Mouse (Mus musculus): ENCODE data around the gene Actc1. TPM values are rescaled to one million over a fixed set of nuclear protein-coding genes. Genes with fewer than 3 reads are reported as not detected.
A peak's percentile ranks its signal among the peaks of the same experiment; 100 is the strongest.

Gene Actc1
- polyA plus RNA-seq, 1 experiment from 2014 or later, result 4.6 TPM

DNA sequence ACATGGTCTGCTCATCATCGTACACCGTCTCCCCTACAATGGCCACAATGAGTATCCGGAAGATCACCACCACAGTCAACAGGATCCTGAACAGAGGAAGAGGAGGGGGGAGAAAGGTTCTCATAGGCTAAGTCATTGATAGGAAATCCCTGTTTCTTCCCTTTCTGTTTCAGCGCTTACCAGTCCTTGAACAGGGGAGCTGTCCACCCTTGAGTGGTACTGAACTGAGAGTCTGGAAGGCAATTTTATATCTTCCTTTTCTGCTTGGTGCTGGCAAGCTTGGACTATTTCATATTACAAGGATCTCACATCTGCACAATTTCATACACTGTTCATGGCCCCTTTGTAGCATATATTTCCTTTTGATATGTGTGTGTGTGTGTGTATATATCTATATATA lies 41.5 kb downstream of the Actc1 start:
- Histone ChIP-seq H3K9ac (replicated peaks) (no peak overlapping the region), H3K4me3 (no peak overlapping the region), H3K4me2 (replicated peaks) (0 out of 2 replicates have a peak overlapping the region, but pooled peaks have one; percentile 15), H3K4me1 (peaks cover 15% of the 10 kb centered on the region; the same call in 1 of the 2 replicates), H3K27me3 (peaks cover 37% of the 10 kb centered on the region), H3K36me3 (no peaks in the 10 kb centered on the region), H3K27ac (replicated peaks) (no peak overlapping the region), H3K9me3 (no peaks in the 10 kb centered on the region)
- WGBS, result 50% methylated on average over 4 of the region's 4 CpGs
- no peak for ATAC-seq (ENCODE audit: low FRiP score, low read depth)

DNA sequence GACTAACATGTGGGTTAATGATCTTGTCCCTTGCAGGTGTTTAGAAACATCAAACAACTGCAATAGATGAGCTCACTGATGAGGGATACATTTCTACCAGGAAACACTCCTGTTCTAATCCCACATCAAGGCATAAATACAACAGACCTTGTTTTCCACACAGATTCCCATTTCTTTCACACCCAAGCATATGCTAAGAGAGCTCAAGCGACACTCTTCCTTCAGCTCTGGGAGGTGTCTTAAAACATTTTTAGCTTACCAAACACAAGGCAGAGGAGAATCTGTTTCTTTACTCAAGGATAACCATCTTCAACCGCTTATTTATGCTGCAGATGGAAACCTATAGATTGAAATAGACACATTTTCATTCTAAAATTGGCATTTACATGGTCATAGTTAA lies 45.0 kb downstream of the Actc1 start:
- no peak overlapping the region for H3K4me2 ChIP-seq (replicated peaks)
- no peak overlapping the region for H3K27ac ChIP-seq (replicated peaks)
- peaks cover 7% of the 10 kb centered on the region; the same call in 1 of the 2 replicates for H3K4me1 ChIP-seq
- no peak overlapping the region for H3K9ac ChIP-seq (replicated peaks)
- H3K36me3 ChIP-seq, result no peaks in the 10 kb centered on the region
- H3K27me3 ChIP-seq, result peaks cover 20% of the 10 kb centered on the region
- 81% methylated on average over 2 of the region's 2 CpGs for WGBS
- H3K4me3 ChIP-seq, result no peak overlapping the region
- H3K9me3 ChIP-seq, result no peaks in the 10 kb centered on the region
- no peak for ATAC-seq (ENCODE audit: low FRiP score, low read depth)

DNA sequence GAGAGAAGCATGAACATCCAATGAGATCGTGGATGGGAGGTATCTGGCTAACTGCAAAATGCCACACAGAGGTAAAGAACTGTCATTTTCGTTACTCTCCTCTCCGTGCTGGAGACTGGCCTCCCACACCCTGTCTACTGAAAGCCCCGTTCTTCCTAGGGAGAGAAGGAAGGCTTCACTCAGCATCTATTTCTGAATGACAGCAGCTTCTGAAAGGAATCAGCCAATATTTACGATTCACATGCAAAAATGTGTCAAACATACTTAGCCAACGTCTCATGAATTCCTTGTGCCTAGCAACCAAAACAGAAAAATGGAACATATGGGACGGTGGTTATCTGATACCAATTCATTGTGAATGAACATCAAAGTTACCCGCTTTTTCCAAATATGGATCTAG lies 55.9 kb downstream of the Actc1 start:
- Histone ChIP-seq H3K36me3 (no peaks in the 10 kb centered on the region), H3K27ac (replicated peaks) (no peak overlapping the region), H3K9ac (replicated peaks) (no peak overlapping the region), H3K9me3 (no peaks in the 10 kb centered on the region), H3K4me2 (replicated peaks) (no peak overlapping the region), H3K4me3 (no peak overlapping the region), H3K4me1 (no peaks in the 10 kb centered on the region), H3K27me3 (no peaks in the 10 kb centered on the region)
- 65% methylated on average over 8 of the region's 8 CpGs for WGBS
- no peak for ATAC-seq (ENCODE audit: low FRiP score, low read depth)

Other genes with a start within 250 kb of the Actc1 start
- 84.9 and 91.9 TPM in 2 replicates for gene Scg5, start 224.4 kb downstream of the Actc1 start, polyA plus RNA-seq (2016; fragmentation: Nextera tagmentation; extraction: Ambion mirVana)
- 53.4 and 58.2 TPM in 2 replicates for gene Arhgap11a, start 204.9 kb downstream of the Actc1 start, polyA plus RNA-seq (2016; fragmentation: Nextera tagmentation; extraction: Ambion mirVana)
- gene Gjd2, start 39.9 kb downstream of the Actc1 start, polyA plus RNA-seq (2016; fragmentation: Nextera tagmentation; extraction: Ambion mirVana), result 2.2 and 2.3 TPM in 2 replicates
- gene Aqr, start 133.5 kb upstream of the Actc1 start, polyA plus RNA-seq (2016; fragmentation: Nextera tagmentation; extraction: Ambion mirVana), result 55.8 and 61.9 TPM in 2 replicates
- 3.4 and 3.9 TPM in 2 replicates for gene Zfp770, start 147.9 kb upstream of the Actc1 start, polyA plus RNA-seq (2016; fragmentation: Nextera tagmentation; extraction: Ambion mirVana)

Data from midbrain, embryonic 12.5 days (tissue).